Mouse (Mus musculus) forebrain, postnatal 0 days (tissue): ENCODE results near the gene Ipo7. TPM values are rescaled to one million over a fixed set of nuclear protein-coding genes. Genes with fewer than 3 reads are reported as not detected.
"Not testable (repeated sequence)": the region's sequence is repeated elsewhere in the genome, so short reads cannot be mapped to it uniquely, and the experiment has no call there.

Source experiments
- ATAC-seq: fragments of 200-750 bp; cut with Nextera tagmentation; 2 replicates; pipeline ENCODE4 v1.8.0; 2017; ENCODE audit warnings: mild to moderate bottlenecking, moderate library complexity
- DNase-seq: peaks from one replicate; pipeline ENCODE4 v3.0.0-alpha.2; 2015
- H3K27ac ChIP-seq: fragments of 300-500 bp; sonication (generic); 2 replicates; pipeline ENCODE4 v1.5.1; 2014; ENCODE audit warnings: low read depth, mild to moderate bottlenecking, antibody characterized with exemption, low read length, moderate library complexity, mixed read lengths
- H3K27me3 ChIP-seq: fragments of 300-500 bp; sonication (generic); 2 replicates; pipeline ENCODE4 v1.6.1; 2014; ENCODE audit warnings: mild to moderate bottlenecking, low read length, mixed read lengths; ENCODE audit not compliant: insufficient read depth
- H3K36me3 ChIP-seq: fragments of 300-500 bp; sonication (generic); 2 replicates; pipeline ENCODE4 v1.6.1; 2014; ENCODE audit warnings: mild to moderate bottlenecking, moderate library complexity; ENCODE audit not compliant: insufficient read depth
- H3K4me1 ChIP-seq: fragments of 300-500 bp; sonication (generic); 2 replicates; pipeline ENCODE4 v1.6.1; 2014; ENCODE audit warnings: antibody characterized with exemption; ENCODE audit not compliant: insufficient read depth
- H3K4me2 ChIP-seq: fragments of 300-500 bp; sonication (generic); 2 replicates; pipeline ENCODE4 v1.6.1; 2014; ENCODE audit warnings: low read depth, mild to moderate bottlenecking, moderate library complexity
- H3K4me3 ChIP-seq: fragments of 300-500 bp; sonication (generic); 2 replicates; pipeline ENCODE4 v1.5.1; 2014; ENCODE audit warnings: low read depth, low read length, mixed read lengths
- H3K9ac ChIP-seq: fragments of 300-500 bp; sonication (generic); 2 replicates; pipeline ENCODE4 v1.6.1; 2014; ENCODE audit warnings: mild to moderate bottlenecking
- H3K9me3 ChIP-seq: fragments of 300-500 bp; sonication (generic); 2 replicates; pipeline ENCODE4 v1.6.1; 2016; ENCODE audit warnings: low read length
- CTCF ChIP-seq: sonication (generic); IDR thresholded peaks from 2 replicates; pipeline ENCODE4 v1.5.1; 2016; ENCODE audit warnings: antibody characterized with exemption, control low read depth, low read depth
- WGBS: fragments of 180-500 bp; shearing (Covaris S2); extraction: QIAGEN DNeasy Blood & Tissue Kit; methylation state at CpG from one replicate; pipeline ENCODE4 v1.1.7; 2014; 5-methylcytosine and 5-hydroxymethylcytosine counted together
- polyA plus RNA-seq: library from polyadenylated mRNA; unstranded; fragments of >200 nt; fragmentation: Nextera tagmentation; extraction: Ambion mirVana; gene quantifications from 2 replicates; pipeline ENCODE4 v1.2.1, GENCODE M21; 2015
- total RNA-seq: library from RNA; depleted of rRNA; stranded (reverse); fragments of >200 nt; gene quantifications from 2 replicates; pipeline ENCODE4 v1.2.3, GENCODE M21; 2014

The Ipo7 gene
- total and polyA plus RNA-seq, 2 experiments from 2014 or later = 26.5 to 97.9 TPM

DNA sequence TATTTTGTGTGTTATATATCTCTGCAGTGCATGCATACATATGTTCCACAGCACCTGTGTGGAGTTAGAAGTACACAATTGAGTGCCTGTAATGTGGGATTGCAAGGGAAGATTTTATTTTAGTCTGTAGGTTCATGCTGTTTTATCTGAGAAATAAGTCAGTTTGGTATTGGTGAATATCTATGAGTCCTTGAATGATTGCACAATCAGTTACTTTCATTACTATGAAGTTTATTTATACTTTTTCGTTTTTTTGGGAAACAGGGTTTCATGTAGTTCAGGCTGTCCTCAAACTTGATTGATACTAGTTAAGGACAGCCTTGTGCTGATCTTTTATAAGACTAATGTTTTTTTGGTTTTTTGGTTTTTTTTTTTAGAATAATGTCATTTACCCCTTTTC is 5.5 kb downstream of the Ipo7 start:
- Histone ChIP-seq H3K4me3 (no peak overlapping the region), H3K36me3 (no peaks in the 10 kb centered on the region), H3K27ac (no peak overlapping the region), H3K9me3 (no peaks in the 10 kb centered on the region), H3K4me1 (peaks cover 11% of the 10 kb centered on the region; the same call in 1 of the 2 replicates), H3K4me2 (no peak overlapping the region), H3K9ac (no peak overlapping the region), H3K27me3 (no peaks in the 10 kb centered on the region)
- WGBS = 100% methylated on average over 1 of the region's 1 CpGs
- ATAC-seq = no peak
- DNase-seq = no peak
- no peak for TF ChIP-seq CTCF

DNA sequence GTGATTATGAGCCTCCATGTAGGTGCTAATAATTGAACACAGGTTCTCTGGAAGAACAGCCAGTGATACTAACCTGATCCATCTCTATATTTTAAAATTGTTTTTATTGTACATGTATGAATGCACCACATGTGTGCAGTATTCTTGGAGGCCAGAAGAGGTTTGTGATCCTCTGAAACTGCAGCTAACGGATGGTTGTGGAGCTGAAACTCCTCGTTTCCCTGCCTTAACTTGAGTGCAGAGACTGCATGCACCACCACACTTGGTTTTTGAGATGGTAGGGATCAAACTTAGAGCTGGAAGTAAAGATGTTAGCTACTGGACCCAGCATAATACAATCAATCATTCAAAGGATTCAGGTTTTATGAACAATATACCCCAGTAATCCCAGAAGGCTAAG is 8.5 kb downstream of the Ipo7 start:
- no peak for ATAC-seq
- peaks cover 15% of the 10 kb centered on the region for H3K36me3 ChIP-seq

GRCm38 (mm10) chr7:110028826-110029225 is 10.8 kb downstream of the Ipo7 start:
- Histone ChIP-seq H3K4me2 (no peak overlapping the region), H3K4me3 (no peak overlapping the region), H3K27ac (no peak overlapping the region), H3K9me3 (no peaks in the 10 kb centered on the region), H3K36me3 (peaks cover 25% of the 10 kb centered on the region), H3K27me3 (no peaks in the 10 kb centered on the region), H3K9ac (no peak overlapping the region), H3K4me1 (no peaks in the 10 kb centered on the region)
- ATAC-seq = peak; percentile 40; the same call in 1 of the 2 replicates
- TF ChIP-seq CTCF = no peak
- peak; percentile 6 for DNase-seq
- 56% methylated on average over 1 of the region's 1 CpGs for WGBS

More for the DNA sequence above, 8.5 kb downstream of the Ipo7 start:
- Histone ChIP-seq H3K4me3 (no peak overlapping the region), H3K4me2 (no peak overlapping the region), H3K27ac (no peak overlapping the region), H3K9ac (no peak overlapping the region), H3K27me3 (no peaks in the 10 kb centered on the region), H3K9me3 (no peaks in the 10 kb centered on the region), H3K4me1 (no peaks in the 10 kb centered on the region)
- no peak for DNase-seq
- WGBS = 84% methylated on average over 2 of the region's 2 CpGs
- no peak for TF ChIP-seq CTCF

DNA sequence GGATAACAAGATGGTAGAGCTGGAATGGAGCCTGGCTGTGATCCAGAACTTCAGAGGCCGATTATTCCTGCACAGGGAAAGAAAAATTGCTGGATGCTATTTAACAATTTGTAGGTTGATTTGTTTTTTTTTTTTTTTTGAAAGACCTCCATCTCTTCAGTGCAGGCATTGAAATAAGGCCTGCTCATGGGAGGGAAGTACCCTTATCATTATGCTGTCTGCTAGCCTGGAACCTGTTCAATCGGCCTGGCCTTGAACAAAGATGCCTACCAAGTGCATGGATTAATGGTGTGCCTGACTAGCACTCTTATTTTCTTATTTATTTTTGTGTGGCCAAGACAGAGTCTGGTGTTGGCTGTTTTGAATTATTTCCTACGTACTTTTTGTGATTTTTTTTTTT is 12.3 kb downstream of the Ipo7 start:
- Histone ChIP-seq H3K9me3 (no peaks in the 10 kb centered on the region), H3K4me2 (no peak overlapping the region), H3K4me3 (no peak overlapping the region), H3K27me3 (no peaks in the 10 kb centered on the region), H3K36me3 (peaks cover 30% of the 10 kb centered on the region), H3K4me1 (no peaks in the 10 kb centered on the region), H3K9ac (no peak overlapping the region), H3K27ac (no peak overlapping the region)
- DNase-seq (no peak), ATAC-seq (no peak)
- WGBS = 61% methylated on average over 3 of the region's 3 CpGs
- no peak for TF ChIP-seq CTCF

DNA sequence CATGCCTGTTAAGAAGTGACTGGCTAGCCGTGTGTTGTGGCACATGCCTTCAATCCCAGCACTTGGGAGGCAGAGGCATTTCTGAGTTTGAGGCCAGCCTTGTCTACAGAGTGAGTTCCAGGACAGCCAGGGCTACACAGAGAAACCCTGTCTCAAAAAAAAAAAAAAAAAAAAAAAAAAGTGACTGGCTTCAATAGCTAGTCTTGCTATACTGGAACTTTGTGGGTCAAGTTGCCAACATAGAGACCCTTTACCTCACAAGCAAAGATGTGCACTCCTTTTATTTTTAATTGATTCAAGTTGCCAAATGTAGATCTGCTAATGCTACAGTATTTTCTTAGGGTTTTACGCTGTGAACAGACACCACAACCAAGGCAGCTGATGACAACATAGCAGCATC is 39.6 kb downstream of the Ipo7 start:
- peaks cover 12% of the 10 kb centered on the region for H3K4me1 ChIP-seq
- H3K4me3 ChIP-seq, H3K9me3 ChIP-seq, DNase-seq, ATAC-seq, H3K27me3 ChIP-seq, H3K9ac ChIP-seq, H3K4me2 ChIP-seq, H3K27ac ChIP-seq: not testable (repeated sequence)
- peaks cover 19% of the 10 kb centered on the region for H3K36me3 ChIP-seq
- 93% methylated on average over 2 of the region's 2 CpGs for WGBS

DNA sequence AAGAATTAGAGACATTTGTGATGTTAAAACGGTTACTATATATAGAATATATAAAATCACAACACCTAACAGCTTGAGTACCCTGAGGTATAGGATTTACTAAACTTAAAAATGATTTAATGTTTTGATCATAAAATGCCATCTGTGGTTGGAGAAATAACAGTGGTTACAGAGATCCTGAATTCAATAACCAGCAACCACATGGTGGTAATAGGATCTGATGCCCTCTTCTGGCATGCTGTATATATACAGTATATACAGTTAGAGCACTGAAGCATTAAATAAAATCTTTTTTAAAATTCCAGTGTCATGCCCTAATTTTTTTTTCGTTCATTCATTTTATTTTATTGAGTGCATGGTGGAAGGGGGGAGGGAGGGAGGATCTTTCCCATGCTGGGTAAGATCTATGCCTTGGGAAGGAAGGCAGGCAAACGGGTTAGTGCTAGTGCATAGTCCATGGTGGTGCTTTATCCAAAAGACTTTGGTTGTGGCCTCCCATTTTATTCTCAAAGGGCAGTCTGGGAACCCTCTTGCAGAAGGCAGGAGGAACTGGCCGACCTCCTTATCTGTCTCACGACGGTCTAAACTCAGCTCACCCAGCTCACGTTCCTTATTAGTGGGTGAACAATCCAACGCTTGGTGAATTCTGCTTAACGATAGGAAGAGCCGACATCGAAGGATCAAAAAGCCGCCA is 41.2 kb downstream of the Ipo7 start:
- no peak for ATAC-seq
- Histone ChIP-seq H3K27ac (no peak overlapping the region), H3K36me3 (peaks cover 7% of the 10 kb centered on the region; the same call in 1 of the 2 replicates)

DNA sequence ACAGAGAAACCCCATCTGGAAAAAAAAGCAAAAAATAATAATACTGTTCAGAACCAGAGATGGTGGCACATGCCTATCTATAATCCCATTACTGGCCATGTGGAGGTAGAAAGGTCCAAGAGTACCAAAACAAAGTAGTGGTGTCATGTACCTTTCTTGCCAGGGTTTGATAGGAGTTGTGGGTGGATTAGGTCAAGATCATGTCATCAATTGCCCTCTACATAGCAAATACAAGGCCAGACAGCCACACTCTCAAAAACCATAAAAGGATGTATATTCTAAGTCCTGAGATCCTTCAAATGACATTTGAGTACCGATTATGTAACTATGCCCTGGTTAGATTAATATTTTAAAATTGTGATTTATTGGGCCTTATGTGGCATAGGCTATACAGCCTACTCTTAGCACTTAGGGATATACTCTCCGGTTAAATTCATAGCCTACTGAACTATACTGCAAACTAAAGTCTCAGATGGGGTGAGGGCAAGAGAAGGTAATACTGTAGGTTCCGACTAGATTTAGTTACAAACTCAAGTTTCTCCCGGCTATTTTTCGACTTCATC is 42.1 kb downstream of the Ipo7 start:
- no peak for TF ChIP-seq CTCF
- H3K9me3 ChIP-seq = no peaks in the 10 kb centered on the region
- no peaks in the 10 kb centered on the region for H3K27me3 ChIP-seq
- H3K4me1 ChIP-seq = peaks cover 18% of the 10 kb centered on the region
- H3K9ac ChIP-seq = peak overlapping the region; percentile 100
- peak overlapping the region; percentile 72 for H3K4me2 ChIP-seq
- 17% methylated on average over 5 of the region's 5 CpGs for WGBS
- H3K36me3 ChIP-seq = 0 out of 2 replicates have a peak, but pooled peaks cover under 1% of the 10 kb centered on the region
- H3K4me3 ChIP-seq = peak overlapping the region; percentile 95
- ATAC-seq (no peak), DNase-seq (no peak)
- peak overlapping the region; percentile 100 for H3K27ac ChIP-seq

More for the DNA sequence above, 41.2 kb downstream of the Ipo7 start:
- Histone ChIP-seq H3K9me3 (no peaks in the 10 kb centered on the region), H3K4me3 (no peak overlapping the region), H3K27me3 (no peaks in the 10 kb centered on the region), H3K9ac (no peak overlapping the region), H3K4me1 (peaks cover 18% of the 10 kb centered on the region), H3K4me2 (no peak overlapping the region)
- TF ChIP-seq CTCF = peak; percentile 59
- peak; percentile 40 for DNase-seq
- WGBS = 82% methylated on average over 12 of the region's 12 CpGs
